Mouse (Mus musculus) natural killer cell, adult 2 months (primary cell): Measurements from ENCODE around the gene Olfr1371.

Experiments
- DNase-seq, 2 experiments: peaks; one replicate each; pipeline ENCODE4 v3.0.0; 2022; ENCODE audit warnings: low spot score in 2 of 2

Olfr1371 gene

GRCm38 (mm10) chr11:52213887-52214286 is at the start of gene Olfr1371:
Olfr1371 (minus strand) TSS chr11:52213987.
- no peak for DNase-seq

DNA sequence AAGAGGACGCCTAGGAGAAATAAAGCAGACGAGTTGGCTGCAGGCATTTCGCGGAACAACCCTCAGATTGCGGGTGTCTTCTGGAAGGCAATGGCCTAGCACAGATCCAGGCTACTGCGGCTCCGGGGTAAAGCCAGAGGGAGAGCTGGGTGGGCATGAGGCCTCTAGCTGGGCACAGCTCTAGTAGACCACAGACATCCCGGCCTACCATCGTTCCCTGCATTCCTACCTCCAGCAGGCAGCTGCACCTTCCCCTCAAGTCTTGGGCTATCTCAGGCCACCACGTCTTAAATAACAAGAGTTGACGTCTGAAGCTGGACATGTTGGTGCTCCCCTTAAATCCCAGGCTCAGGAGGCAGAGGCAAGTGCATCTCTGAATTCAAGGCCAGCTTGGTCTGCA is 48.6 kb upstream of the Olfr1371 start:
- DNase-seq = no peak

- peak; percentile 68 to 73 for DNase-seq
Observed at GRCm38 (mm10) chr11:52261937-52262336, 48.1 kb upstream of the Olfr1371 start.

DNA sequence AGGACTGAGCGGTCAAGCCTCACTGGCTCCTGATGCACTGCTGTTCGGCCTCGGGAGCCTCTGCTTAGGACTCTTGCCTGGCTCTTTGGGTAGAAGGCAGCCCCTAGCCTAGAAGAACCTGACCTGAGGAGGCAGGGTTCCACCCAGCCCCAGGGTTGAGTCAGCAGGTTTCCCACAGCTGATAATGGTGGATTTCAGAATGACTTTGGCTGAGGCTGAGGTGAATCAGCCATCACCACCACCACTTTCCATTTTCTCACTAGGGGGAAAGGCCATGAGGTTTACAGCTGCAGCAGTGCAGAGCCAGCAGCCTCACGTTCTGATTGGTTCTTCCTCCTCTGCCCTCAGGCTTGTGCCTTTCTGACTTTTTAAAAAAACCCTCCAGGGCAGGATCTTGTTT is 47.1 kb upstream of the Olfr1371 start:
- no peak for DNase-seq

DNA sequence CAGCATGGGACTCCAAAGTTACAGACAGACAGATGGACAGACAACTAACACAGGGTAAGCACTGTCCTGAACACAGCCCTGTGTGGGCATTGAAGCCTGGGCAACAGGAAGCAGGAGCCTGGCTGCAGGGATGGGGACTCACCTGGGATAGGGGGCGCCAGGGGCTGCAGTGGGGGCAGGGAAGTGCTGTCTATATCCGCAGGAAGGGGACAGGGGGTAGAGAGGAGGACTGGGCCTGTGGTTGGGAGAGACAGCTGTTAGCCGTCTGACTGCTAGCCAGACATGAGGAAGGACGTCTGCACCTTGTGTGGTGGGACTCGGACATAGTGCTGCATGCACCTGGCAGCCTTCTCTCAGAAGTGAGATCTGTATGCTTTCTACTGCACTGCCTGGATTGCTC is 44.9 kb upstream of the Olfr1371 start:
- DNase-seq = no peak

DNA sequence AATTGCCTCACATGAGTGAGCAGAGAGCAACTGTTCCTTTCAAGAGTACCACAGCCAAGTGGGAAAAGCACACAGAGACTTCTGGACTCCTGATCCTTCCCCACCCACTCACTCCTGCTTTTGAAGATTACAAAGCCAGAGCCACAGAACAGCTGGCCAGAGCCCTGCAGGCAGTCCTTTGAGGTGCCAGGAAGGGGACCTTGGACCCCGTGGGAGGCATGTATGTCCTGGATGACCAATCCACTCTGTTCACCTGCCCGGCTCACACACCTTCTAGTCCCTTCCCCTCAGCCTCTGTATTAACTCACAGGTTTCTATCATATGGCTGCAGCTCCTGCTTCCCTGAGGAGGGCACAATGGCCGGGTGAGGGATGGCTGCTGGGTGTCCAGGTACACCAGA is 43.6 kb upstream of the Olfr1371 start:
- no peak for DNase-seq

DNA sequence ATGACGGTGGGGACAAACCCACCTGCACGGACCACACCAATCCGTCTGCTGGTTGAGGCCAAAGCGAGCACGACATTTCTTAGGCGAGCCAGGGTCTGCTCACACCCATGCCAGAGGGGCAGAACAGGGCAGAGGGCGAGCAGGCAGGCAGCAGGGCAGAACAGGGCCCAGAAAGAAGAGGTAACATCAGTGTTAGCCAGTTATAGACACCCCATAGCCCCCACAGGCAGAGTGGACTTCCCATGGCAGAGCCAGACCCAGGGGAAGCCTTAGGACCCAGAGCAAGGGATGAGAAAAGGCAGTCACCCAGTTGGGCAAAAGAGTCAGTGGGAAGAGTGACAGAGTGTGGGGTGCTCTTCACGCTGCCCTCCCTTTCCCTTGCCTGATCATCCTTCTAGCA is 41.3 kb upstream of the Olfr1371 start:
- no peak for DNase-seq

- DNase-seq = peak in 1 of 2 experiments; percentile 42
Observed at GRCm38 (mm10) chr11:52253674-52254375, 40.0 kb upstream of the Olfr1371 start.

DNA sequence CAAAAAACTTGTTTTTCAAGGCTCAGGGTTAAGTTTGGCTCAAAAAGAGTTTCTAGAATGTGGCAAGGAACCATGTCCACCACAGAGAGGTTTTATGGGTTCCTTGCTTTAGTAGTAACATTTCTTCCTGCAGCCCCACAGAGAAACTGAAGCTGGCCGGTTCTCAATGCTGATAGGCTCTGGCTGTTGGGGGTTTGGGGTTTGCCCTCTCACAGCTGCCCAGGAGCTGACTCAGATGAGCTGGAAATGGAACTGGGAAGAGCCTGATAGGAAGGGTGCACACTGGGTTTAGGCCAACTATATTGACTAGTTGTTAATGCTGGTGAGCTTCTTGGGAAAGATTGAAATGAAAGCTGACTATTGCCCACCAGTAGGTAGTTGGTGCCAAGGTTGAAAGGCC is 38.9 kb upstream of the Olfr1371 start:
- DNase-seq = no peak

DNA sequence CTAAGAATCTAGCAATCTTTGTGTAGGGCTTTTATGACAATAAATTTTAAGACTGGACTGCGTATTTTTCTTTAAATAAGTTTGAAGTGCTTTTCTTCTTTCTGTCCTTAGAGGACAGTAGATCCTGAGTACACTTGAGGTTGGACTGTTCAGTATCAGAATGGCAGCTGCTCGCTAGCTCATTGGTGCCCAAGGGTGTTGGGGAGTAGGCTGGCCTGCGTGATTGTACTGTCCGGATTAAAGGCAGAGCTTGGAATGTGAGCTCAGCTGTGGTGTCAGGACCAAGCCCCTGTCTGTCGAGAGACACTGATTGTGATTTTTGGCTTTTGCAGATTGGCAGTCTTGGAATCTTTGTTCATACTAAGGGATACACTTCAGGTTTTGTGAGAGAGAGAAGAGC is 38.0 kb upstream of the Olfr1371 start:
- DNase-seq = no peak

GRCm38 (mm10) chr11:52249452-52249851 is 35.7 kb upstream of the Olfr1371 start:
- DNase-seq = no peak

GRCm38 (mm10) chr11:52240898-52241542 is 27.2 kb upstream of the Olfr1371 start:
- DNase-seq = no peak

DNA sequence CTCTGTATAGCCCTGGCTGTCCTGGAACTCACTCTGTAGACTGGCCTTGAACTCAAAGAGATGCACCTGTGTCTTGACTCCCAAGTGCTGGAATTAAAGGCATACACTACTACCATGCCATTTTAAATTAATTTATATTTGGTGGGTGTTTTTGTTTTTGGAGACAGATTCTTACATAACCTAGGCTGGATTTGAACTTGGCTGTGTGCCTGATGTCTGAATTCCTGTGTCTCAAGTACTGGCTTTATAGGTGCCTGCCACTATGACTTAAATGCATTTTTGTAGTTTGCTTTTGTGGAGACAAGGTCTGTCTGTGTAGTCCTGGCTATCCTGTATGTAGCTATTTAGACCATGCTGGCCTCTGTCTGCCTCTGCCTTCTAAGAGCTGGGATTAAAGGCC is 20.7 kb upstream of the Olfr1371 start:
- no peak for DNase-seq

- no peak for DNase-seq
Observed at GRCm38 (mm10) chr11:52233906-52234305, 20.1 kb upstream of the Olfr1371 start.

- DNase-seq = no peak
Observed at GRCm38 (mm10) chr11:52233043-52233653, 19.4 kb upstream of the Olfr1371 start.

GRCm38 (mm10) chr11:52231606-52232541 is 18.1 kb upstream of the Olfr1371 start, which contains the start of gene Skp1a:
Skp1a (plus strand) TSS chr11:52231995.
- DNase-seq = peak; percentile 93

DNA sequence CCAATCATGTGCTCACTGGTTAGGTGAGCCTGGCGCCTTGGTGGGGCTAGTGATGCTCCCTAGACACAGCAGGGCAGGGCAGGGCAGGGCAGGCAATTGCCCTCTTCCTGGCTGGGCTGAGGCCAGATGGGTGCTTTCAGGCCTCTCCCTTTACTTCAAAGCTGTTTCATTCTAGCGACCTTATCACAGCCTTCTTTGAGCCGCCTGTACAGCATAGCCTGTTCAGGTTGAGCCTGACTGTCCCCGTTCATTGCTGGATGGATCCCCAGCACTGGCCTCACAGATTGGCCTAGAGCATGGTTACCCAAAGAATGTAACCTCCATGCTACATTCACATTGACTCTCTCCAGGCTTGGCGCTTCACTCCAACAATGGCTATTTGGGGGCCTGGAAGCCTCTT is 16.9 kb upstream of the Olfr1371 start:
- DNase-seq = no peak

- no peak for DNase-seq
Observed at GRCm38 (mm10) chr11:52228722-52229448, 15.1 kb upstream of the Olfr1371 start.

GRCm38 (mm10) chr11:52227466-52228226 is 13.9 kb upstream of the Olfr1371 start:
- DNase-seq = no peak

- DNase-seq = no peak
Observed at GRCm38 (mm10) chr11:52227053-52227452, 13.3 kb upstream of the Olfr1371 start.
